Mouse (Mus musculus) forebrain, postnatal 0 days (tissue): Measurements from ENCODE around the gene Gdf2. TPM values are rescaled to one million over a fixed set of nuclear protein-coding genes. Genes with fewer than 3 reads are reported as not detected.

Source experiments
- ATAC-seq: fragments of 200-750 bp; cut with Nextera tagmentation; 2 replicates; pipeline ENCODE4 v1.8.0; 2017; ENCODE audit warnings: mild to moderate bottlenecking, moderate library complexity
- DNase-seq: peaks from one replicate; pipeline ENCODE4 v3.0.0-alpha.2; 2015
- H3K27ac ChIP-seq: fragments of 300-500 bp; sonication (generic); 2 replicates; pipeline ENCODE4 v1.5.1; 2014; ENCODE audit warnings: low read depth, mild to moderate bottlenecking, antibody characterized with exemption, low read length, moderate library complexity, mixed read lengths
- H3K27me3 ChIP-seq: fragments of 300-500 bp; sonication (generic); 2 replicates; pipeline ENCODE4 v1.6.1; 2014; ENCODE audit warnings: mild to moderate bottlenecking, low read length, mixed read lengths; ENCODE audit not compliant: insufficient read depth
- H3K36me3 ChIP-seq: fragments of 300-500 bp; sonication (generic); 2 replicates; pipeline ENCODE4 v1.6.1; 2014; ENCODE audit warnings: mild to moderate bottlenecking, moderate library complexity; ENCODE audit not compliant: insufficient read depth
- H3K4me1 ChIP-seq: fragments of 300-500 bp; sonication (generic); 2 replicates; pipeline ENCODE4 v1.6.1; 2014; ENCODE audit warnings: antibody characterized with exemption; ENCODE audit not compliant: insufficient read depth
- H3K4me2 ChIP-seq: fragments of 300-500 bp; sonication (generic); 2 replicates; pipeline ENCODE4 v1.6.1; 2014; ENCODE audit warnings: low read depth, mild to moderate bottlenecking, moderate library complexity
- H3K4me3 ChIP-seq: fragments of 300-500 bp; sonication (generic); 2 replicates; pipeline ENCODE4 v1.5.1; 2014; ENCODE audit warnings: low read depth, low read length, mixed read lengths
- H3K9ac ChIP-seq: fragments of 300-500 bp; sonication (generic); 2 replicates; pipeline ENCODE4 v1.6.1; 2014; ENCODE audit warnings: mild to moderate bottlenecking
- H3K9me3 ChIP-seq: fragments of 300-500 bp; sonication (generic); 2 replicates; pipeline ENCODE4 v1.6.1; 2016; ENCODE audit warnings: low read length
- CTCF ChIP-seq: sonication (generic); IDR thresholded peaks from 2 replicates; pipeline ENCODE4 v1.5.1; 2016; ENCODE audit warnings: antibody characterized with exemption, control low read depth, low read depth
- WGBS: fragments of 180-500 bp; shearing (Covaris S2); extraction: QIAGEN DNeasy Blood & Tissue Kit; methylation state at CpG from one replicate; pipeline ENCODE4 v1.1.7; 2014; 5-methylcytosine and 5-hydroxymethylcytosine counted together
- polyA plus RNA-seq: library from polyadenylated mRNA; unstranded; fragments of >200 nt; fragmentation: Nextera tagmentation; extraction: Ambion mirVana; gene quantifications from 2 replicates; pipeline ENCODE4 v1.2.1, GENCODE M21; 2015
- total RNA-seq: library from RNA; depleted of rRNA; stranded (reverse); fragments of >200 nt; gene quantifications from 2 replicates; pipeline ENCODE4 v1.2.3, GENCODE M21; 2014

The Gdf2 gene
- total and polyA plus RNA-seq, 2 experiments from 2014 or later, result 0.05 to 0.06 TPM

DNA sequence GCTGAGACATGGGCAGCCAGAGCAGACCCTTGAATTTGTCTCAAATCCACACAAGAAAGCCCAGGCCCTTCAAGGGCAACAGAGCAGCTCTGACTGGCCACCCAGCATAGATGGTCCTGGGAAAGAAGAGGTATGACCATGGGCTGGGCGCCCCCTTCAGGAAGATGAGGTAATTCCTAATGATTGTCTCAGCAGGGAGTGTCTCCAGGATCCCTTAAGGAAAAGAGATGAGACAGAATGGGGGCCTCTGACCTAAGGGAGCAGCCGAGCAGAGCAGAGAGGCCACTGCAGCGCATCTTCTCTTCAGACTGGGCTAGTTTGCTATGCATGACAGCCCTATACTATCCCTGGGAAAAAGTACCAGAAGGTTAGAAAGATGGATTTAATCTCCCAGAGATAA is 27.1 kb upstream of the Gdf2 start:
- DNase-seq, result no peak

DNA sequence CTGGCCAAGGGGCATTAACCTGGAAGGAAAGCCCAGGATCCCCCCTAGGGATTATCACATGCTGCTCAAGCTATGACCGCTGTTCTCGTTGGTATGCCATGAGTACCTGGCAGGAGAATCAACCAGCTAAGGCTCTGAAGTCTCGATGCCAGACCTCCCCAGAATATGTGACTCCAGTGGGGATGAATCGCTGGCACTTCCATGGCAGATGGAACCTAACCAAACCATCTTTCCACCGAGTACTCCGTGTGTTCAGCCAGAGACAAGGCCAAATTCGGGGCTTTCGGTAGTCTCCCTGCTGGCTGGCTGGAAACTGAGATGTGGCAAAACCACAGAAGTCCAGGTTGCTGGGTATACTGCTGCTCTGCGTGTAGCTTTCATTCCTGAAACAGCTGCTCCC is 26.6 kb upstream of the Gdf2 start:
- Histone ChIP-seq H3K9ac (no peak overlapping the region), H3K27me3 (no peaks in the 10 kb centered on the region), H3K4me1 (no peaks in the 10 kb centered on the region), H3K36me3 (no peaks in the 10 kb centered on the region), H3K4me3 (no peak overlapping the region), H3K9me3 (no peaks in the 10 kb centered on the region), H3K4me2 (no peak overlapping the region), H3K27ac (no peak overlapping the region)
- 79% methylated on average over 9 of the region's 9 CpGs for WGBS
- DNase-seq, result no peak
- TF ChIP-seq CTCF, result no peak
- ATAC-seq, result no peak

More for the DNA sequence above, 27.1 kb upstream of the Gdf2 start:
- Histone ChIP-seq H3K27me3 (no peaks in the 10 kb centered on the region), H3K4me3 (no peak overlapping the region), H3K4me1 (no peaks in the 10 kb centered on the region), H3K4me2 (no peak overlapping the region), H3K27ac (no peak overlapping the region), H3K36me3 (no peaks in the 10 kb centered on the region), H3K9ac (no peak overlapping the region), H3K9me3 (no peaks in the 10 kb centered on the region)
- ATAC-seq, result no peak
- 40% methylated on average over 3 of the region's 3 CpGs for WGBS
- peak; percentile 51 for TF ChIP-seq CTCF

DNA sequence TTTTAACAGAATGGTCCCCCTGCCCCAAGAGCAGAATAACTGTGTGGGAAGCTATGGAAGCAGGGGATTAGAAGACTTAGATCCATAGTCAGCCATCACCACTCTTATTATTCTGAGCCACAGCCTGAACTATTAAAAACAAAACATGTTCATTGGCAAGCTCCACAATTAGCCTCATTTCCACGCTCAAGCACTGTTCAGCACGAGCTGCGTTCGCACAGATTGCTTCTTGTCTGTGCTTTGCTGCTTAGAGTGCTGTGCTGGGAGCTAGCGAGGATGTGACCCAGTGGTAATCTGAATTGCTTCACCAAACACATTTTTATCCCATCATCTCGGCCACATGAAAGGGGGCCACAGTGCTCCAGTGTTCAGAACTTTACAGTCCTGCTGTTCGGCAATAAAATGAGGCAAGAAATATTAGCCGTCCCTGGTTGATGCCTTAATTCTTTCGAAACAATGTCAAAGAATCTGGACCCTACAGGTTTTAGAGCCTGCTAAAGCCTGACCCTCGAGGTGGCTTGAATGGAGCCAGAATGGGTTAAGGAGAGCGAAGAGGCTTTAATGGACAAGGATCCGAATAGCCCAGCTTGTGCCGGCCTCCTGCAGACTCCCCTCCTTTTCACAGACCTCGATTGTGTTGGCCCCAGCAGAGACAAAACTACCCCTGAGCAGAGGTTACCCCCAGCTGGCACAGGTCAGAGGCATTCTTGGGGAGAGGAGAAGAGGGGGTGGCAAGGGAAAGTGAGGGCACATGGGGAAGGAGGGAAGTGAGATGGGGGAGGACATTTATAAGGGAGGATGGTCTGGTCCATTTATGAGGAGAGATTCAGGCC is 19.9 kb upstream of the Gdf2 start:
- Histone ChIP-seq H3K9me3 (no peaks in the 10 kb centered on the region), H3K27me3 (peaks cover 9% of the 10 kb centered on the region), H3K4me2 (no peak overlapping the region), H3K4me3 (no peak overlapping the region), H3K27ac (no peak overlapping the region), H3K4me1 (no peaks in the 10 kb centered on the region), H3K9ac (no peak overlapping the region), H3K36me3 (no peaks in the 10 kb centered on the region)
- ATAC-seq (peak; percentile 61), DNase-seq (peak; percentile 68)
- TF ChIP-seq CTCF, result no peak
- 7% methylated on average over 14 of the region's 14 CpGs for WGBS

DNA sequence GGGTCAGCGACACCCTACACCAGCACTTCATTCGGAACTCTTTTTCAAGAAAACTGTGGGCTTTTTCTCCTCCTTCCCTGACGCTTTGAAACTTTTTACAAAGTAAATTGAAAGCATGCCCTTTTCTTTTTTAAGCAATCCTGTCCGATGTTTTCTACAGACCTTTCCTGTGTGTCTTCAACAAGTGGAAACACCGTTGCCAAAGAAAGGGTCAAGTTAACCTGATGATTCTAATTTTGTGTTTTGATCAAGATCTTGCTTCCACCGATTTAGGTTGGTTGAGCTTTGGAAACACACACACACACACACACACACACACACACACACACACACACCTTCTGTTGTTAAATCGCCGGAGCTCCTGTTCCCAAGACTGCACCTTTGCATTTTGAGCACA is 18.1 kb upstream of the Gdf2 start:
- DNase-seq, result no peak
- 13% methylated on average over 8 of the region's 8 CpGs for WGBS
- peak overlapping the region; percentile 49; the same call in 1 of the 2 replicates for H3K9ac ChIP-seq

DNA sequence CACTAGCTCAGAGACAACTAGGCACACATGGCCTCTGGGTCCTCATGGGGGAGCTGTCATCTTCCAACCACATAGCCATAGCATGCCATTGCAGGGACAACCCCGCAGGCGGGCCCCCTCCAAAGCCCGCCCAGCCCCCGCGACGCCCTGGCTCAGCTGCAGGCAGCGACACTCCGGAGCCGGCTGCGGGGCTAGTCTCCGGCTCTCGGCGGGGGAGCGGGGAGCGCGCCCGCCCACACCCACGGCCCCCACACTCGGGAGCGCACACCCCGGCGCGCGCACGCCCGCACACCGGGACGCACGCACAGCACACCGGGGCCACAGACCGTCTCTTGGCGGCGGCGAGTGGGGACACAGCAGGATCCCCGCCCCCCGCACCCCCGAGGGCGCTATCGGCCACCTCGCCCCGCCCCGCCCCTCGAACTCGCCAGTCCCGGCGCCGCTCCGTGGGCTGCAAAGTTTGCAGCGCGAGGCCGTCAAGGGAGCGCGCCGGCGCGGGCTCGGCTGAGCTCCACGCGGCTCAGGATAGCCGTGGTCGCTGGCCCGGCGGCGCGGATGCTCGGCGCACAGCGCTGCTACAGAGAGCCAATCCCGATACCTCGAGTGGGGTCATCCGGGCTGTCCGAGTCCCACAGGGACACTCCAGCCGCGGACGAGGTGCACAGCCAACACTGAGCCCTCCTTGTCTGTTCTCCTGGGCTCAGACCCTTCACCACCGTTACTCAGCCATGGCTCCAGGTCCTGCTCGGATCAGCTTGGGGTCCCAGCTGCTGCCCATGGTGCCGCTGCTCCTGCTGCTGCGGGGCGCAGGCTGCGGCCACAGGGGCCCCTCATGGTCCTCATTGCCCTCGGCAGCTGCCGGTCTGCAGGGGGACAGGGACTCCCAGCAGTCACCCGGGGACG is 17.4 kb upstream of the Gdf2 start, which contains the start of gene Gdf10:
Gdf10 (plus strand) TSS at position 420 of the 903 bp plus-strand sequence.
- ATAC-seq (peak; percentile 81), DNase-seq (peak; percentile 62)
- peak within 1 kb of the TSS; percentile 55 for H3K4me3 ChIP-seq
- TF ChIP-seq CTCF, result peak; percentile 36; the same call in 1 of the 2 replicates
- WGBS, result 2% methylated on average over 82 of the region's 85 CpGs
- H3K4me1 ChIP-seq, result no peaks in the 10 kb centered on the region
- H3K27ac ChIP-seq, result no peak within 1 kb of the TSS
- H3K9ac ChIP-seq, result peak within 1 kb of the TSS; percentile 49
- H3K4me2 ChIP-seq, result peak within 1 kb of the TSS; percentile 89
- peaks cover 9% of the 10 kb centered on the region for H3K27me3 ChIP-seq
- no peaks in the 10 kb centered on the region for H3K36me3 ChIP-seq
- H3K9me3 ChIP-seq, result no peaks in the 10 kb centered on the region

More for the DNA sequence above, 18.1 kb upstream of the Gdf2 start:
- Histone ChIP-seq H3K27ac (no peak overlapping the region), H3K27me3 (peaks cover 9% of the 10 kb centered on the region), H3K9me3 (no peaks in the 10 kb centered on the region), H3K4me1 (no peaks in the 10 kb centered on the region), H3K4me2 (peak overlapping the region; percentile 89), H3K4me3 (peak overlapping the region; percentile 55), H3K36me3 (no peaks in the 10 kb centered on the region)
- no peak for TF ChIP-seq CTCF
- ATAC-seq, result no peak

DNA sequence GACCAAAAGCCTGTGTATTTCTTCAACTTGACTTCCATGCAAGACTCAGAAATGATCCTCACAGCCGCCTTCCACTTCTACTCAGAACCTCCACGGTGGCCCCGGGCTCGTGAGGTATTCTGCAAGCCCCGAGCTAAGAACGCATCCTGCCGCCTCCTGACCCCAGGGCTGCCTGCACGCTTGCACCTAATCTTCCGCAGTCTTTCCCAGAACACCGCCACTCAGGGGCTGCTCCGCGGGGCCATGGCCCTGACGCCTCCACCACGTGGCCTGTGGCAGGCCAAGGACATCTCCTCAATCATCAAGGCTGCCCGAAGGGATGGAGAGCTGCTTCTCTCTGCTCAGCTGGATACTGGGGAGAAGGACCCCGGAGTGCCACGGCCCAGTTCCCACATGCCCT is 9.0 kb upstream of the Gdf2 start:
- no peaks in the 10 kb centered on the region for H3K36me3 ChIP-seq
- 78% methylated on average over 17 of the region's 17 CpGs for WGBS
- no peak overlapping the region for H3K4me3 ChIP-seq
- ATAC-seq, result no peak
- no peaks in the 10 kb centered on the region for H3K9me3 ChIP-seq
- no peak overlapping the region for H3K27ac ChIP-seq
- DNase-seq, result no peak
- no peaks in the 10 kb centered on the region for H3K27me3 ChIP-seq
- no peak overlapping the region for H3K9ac ChIP-seq
- no peaks in the 10 kb centered on the region for H3K4me1 ChIP-seq
- TF ChIP-seq CTCF, result no peak
- H3K4me2 ChIP-seq, result no peak overlapping the region
